Mouse (Mus musculus): ENCODE data around the gene Tstd2.

Gene Tstd2

DNA sequence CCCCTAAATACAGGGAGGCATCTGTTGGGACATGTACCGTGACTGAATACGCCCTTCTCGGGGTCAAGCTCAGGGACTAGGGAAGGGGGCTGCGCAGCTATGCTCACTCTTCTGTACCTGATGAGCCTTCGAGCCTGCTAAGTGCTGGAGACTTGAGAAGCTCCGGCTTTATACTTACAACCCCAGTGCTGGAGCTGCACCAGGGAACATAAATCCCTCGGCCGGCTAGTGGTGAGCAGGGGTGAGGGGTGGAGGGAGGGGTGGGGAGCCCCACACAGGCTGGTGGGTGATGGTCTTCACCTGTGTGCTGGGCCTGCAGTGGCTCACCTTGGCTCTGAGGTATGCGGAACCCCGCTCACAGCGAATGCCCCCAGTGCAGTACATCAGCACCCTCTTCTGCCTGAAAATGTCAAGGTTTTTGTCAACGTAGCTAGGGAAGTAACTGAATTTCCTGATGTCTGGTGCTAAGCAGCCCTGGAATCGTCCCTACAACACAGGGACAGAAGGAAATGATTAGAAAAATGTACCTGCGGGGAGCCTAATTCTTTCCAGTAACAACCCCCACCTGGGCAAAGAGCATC lies 18.9 kb downstream of the Tstd2 start:
- DNase-seq (ENCODE audit: low spot score): no peak

DNA sequence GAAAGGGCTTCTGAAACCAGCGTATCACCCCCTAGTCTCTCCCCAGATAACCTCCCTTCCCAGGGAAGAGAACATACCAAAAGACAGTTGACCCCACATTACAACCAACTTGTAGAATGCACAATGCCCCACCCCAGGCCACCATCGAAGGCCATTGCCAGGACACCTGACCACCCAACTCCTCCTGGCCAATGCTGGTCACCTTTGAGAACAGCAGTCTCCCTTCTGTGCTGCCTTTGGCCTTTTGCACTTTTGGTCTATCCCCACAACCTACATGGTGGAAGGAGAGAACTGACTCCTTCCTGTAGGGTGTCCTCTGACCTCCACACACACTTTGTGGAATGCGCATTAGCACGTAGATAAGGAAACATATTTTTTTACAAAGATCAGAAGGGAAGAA lies 21.0 kb downstream of the Tstd2 start:
- DNase-seq (ENCODE audit: low spot score): no peak

DNA sequence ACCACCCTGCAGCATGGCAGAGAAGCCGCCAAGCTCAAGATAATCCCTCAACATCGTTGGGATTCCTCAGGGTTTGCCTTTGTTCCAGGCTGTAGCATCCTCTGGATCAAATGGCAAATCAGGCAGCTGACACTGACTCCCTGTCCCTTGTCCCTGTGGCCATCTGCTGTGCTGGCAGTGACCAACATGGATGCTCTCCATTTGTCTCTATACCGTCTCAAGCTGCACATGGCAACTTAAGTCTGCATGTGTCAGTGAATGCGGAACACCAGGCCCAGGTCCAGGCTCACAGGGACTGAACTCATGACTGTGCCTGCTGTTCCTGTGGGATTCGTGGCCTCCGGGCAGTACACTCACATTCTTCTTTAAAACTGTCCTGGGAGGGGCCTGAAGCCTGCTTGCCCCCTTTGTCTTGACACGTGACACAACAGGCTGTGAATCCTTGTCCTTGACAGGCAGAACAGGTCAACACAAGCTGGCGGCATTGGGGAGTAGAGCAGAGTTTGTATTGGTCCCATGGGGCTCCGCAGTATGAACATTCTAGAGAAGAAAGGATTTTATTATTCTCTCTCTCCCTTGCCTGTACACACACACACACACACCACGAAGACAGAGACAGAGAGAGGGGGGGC lies 21.8 kb downstream of the Tstd2 start:
- no peak for DNase-seq (ENCODE audit: low spot score)

DNA sequence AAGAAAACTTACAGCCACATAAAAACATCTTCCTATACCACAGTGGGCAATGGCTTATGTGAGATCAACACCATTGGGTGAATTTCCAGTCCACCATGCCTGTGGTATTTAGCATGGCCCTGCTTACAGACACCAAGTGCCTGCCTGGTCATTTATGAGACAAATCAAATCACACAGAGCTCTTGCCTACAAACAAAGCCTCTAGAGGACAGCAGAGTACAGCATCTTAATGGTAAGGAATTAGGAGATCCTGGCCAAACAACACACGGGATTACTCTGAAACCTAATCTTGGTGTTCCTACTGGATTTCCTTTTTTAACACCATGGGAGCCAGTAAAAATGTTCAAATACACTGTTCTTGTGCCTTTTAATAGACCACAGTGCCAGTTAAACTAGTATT lies 23.2 kb downstream of the Tstd2 start:
- no peak for DNase-seq (ENCODE audit: low spot score)

DNA sequence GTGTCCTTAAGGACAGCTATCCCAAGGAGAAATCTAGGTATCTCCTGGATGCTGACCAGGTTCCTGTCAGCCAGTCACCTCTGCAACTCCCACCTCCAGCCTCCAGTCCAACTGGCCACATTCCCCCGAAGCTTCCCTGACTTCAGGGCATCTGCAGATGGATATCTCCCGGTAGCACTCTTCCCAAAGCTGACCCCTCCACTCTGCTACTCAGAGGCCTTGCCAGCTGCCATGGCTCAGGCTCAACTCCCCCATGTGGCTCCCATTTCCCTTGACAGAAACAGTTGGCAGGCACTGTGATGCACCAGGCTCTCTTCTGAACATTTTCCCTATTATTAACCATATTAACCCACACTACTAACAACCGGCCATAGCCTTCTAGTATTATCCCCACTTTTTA lies 27.1 kb downstream of the Tstd2 start:
- no peak for DNase-seq (ENCODE audit: low spot score)

DNA sequence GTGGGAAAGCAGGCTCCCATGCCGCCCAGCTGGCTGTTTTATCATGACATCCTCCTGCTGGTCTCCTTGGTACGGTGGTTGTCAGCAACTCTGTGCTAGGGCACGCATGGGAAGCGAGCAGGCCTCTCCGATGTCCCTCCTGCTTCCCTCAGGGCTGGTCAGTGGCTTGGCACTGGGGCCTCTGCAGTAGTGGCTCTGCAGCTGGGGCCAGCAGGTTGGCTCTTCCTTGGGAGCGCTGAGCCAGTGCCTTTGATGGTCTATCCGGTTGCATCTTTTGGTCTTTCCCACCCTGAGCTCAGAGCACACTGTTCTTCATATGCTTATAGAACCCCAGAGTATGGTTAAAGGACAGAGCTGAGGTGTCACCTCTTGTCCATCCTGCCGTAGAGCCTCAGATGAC lies 28.4 kb downstream of the Tstd2 start:
- no peak for DNase-seq (ENCODE audit: low spot score)

DNA sequence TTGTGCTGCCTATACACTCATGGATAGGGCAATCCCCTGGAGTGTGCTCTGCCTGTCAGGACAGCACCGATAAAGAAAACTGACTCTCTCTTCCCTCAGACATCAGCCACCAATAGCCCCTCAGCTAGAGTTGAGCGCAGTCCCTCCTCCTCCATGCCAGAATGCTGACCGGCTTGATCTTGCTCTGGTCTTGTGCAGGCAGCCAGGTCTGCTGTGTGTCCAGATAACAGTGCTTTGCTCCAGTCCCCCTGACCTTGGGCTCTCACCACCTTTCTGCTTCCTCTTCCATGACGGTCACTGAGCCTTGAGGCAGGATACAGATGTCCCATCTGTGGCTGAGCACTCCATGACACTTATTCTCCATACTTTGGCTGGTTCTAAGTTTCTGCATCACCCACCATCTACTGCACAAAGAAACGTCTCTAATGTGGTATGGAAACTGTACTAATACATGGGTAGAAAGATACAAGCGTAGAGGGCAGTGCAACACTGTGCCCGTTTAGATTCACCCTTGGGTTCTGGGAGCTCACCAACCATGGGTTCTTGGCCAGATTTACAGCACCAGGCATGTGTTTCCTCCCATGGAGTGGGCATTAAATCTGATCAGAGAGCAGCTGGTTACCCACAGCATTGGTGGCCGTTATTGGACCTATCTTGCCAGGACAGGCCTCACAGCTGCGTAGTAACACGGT lies 36.3 kb downstream of the Tstd2 start:
- DNase-seq (ENCODE audit: low spot score): no peak

DNA sequence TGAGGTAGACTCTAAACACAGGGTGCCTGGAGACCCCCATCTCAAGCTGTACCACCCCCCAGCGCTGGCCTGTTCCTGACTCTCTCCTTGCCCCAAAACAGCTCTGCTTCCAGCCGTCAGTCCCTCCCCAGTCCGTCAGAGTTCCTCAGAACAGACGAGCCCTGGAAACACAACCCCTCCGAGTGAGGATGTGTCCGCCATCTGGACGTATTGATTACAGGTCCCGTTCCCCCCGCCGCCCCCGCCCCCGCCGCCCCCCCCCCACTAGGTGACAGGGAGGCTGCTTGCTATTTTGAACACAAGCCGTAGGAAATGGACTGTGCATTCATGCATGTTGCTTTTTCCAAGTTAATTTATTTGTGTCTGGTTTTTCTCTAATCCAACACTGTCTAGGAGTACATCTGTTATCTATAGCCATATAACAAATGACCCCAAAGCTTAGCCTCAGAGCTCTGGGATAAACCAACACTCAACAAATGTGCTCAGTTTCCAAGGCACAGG lies 37.2 kb downstream of the Tstd2 start:
- no peak for DNase-seq (ENCODE audit: low spot score)

DNA sequence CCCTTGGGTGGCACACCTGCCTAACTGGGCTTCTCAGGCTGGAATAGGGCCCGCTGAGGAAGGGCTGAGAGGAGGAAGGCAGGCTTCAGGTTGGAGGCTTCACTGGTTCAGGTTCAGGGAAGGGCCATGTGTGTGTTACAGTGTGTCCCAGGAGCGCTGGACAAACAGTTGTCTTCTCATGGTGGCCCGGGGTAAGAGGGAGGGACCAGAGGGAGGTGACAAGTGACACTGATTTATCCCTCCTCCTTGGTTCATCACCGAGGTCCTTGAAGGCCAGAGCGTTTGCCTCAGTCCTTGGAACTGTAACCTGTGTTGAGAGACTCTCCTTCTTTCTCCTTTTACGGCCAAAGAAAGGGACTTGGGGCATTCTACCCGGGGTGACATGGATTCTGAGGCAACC lies 38.0 kb downstream of the Tstd2 start:
- DNase-seq (ENCODE audit: low spot score): no peak

DNA sequence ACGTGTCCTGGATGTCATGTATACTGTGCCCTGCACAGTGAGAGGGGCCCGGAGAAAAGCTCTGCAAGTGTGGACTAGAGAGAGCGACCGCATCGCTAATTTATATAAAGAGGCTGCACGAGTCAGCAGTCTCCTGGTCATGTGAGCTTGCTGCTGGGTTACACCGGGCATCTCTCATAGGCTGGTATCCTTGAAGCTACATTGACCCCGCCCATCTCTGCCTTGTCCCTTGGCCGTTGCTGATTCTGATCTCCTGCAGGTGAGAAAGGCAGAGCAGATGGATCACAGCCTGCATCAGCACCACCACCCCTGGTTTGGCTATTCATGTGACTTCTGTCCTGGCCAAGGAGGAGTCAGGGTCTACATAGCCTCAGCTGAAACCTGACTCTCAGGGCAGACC lies 39.4 kb downstream of the Tstd2 start:
- DNase-seq (ENCODE audit: low spot score): no peak

DNA sequence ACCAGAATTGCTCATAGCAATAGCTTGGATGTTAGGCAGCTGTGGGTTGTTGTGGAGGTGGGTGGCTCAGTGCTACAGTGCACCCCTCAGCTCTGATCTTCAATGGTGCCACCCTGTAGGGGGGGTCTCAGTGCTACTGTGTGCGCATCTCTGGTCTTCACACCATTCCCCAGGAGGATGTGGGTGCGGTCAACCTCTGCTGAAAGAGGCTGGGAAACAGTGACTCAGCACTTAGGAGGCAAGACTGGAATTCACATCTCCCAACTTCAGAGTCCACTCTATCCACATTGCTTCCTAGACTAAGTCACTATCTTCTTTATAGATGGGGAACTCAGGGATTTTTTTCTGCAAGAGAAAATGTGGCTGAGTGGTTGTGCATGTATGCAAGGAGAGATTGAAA lies 40.9 kb downstream of the Tstd2 start:
- no peak for DNase-seq (ENCODE audit: low spot score)

DNA sequence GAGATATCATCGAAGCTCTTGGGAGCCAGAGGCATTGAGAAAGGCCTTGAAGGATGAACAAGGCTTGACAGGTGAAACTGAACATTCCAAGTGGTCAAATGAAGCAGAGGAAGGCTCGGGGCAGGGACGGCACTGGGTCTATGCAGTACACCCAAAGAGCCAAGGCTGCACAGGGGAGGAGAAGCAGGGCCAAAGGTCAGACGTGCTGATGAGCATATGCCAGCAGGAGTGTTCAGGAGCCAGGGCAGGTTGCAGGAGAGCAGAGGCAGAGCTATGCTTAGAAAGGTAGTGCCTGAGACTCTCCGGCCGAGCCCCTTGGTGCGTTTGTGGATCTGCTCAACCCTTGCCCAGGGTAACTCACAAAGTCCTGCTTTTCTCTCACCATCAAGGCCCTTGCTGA lies 41.9 kb downstream of the Tstd2 start:
- DNase-seq (ENCODE audit: low spot score): no peak

DNA sequence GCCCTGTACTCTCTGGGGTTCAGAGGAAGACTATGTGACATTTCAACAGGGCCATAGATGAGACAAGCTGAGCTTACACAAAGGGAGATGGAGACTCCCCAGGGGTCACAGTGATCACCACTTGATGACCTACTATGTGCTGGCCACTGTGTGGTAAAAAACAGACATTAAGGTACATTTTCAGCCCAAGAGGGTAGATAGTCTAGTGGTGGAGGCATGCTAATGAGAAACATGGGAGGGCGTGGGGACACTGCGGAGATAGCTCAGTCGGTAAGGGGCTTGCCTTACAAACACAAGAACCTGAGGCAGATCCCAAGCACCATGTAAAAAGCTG lies 42.7 kb downstream of the Tstd2 start:
- no peak for DNase-seq (ENCODE audit: low spot score)

DNA sequence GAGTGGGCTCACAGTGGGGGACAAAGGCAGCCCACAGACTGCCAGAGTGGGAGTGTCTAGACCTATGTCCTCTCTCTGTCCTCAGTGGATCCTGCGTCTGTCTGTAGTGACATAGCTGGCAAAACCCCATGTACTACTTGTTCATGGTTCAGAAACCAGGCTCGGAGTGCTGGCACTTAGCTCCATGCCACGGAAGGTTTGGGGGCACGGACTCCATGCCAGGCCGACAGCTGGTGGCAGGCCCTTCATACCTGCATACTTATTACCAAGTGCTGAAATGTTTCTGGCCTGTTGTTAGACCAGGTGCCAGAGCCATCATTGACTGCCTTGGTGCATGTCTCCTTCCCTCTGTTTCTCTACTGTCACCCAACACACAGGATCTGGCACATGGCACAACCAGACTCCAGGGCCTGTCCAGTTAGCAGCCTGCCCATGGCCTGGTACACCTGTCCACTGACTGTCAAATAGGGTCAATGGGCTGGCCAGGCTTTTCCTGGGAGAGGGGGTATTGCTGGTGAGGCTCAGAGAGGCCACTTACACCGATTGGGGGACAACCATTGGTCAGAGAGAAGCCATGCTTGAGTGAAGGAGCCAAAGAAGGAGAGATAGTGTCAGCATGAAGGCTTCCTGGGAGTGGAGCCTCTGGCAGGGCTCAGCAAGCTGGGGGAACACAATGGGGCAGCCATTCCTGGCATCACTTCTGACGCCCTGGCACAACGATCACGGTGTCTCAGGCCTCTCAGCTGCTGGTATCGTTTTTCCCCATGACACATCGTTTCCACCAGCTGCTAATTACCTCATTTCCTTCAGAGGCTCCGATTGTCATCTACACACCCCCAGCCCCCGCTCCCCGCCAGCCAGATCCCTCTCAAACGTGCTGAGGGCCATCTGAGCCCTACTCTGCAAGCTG lies 43.3 kb downstream of the Tstd2 start:
- no peak for DNase-seq (ENCODE audit: low spot score)

DNA sequence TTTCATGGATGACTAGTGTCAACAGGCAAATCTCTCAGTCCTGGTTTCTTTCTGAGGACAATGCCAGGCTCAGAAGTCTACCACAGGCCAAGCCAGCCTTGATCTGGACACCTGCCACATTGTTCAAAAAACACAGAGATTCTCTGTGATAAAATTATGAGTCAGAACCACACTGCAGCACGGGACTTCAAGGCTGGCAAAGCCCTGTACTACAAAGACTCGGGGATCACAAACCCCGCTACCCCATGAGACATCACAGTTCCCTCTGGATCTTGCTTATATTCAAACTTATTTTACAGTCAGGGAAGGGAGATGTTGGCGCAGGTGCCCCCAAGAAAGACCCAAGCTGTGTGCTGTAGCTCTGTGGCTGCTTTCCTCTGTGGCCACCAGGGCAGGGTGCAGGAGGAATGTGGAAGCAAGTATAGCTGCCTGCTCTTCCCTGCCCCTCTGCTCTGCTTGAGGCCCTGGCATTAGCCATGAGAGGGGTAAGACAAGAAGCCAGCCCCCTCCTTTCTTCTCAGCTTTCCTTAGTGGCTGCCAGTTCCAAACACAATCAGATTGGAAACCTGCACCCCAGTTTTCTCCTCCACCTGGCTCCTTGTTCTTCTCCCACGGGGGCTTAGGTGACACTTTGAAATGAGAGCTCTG lies 45.9 kb downstream of the Tstd2 start:
- DNase-seq (ENCODE audit: low spot score): no peak

DNA sequence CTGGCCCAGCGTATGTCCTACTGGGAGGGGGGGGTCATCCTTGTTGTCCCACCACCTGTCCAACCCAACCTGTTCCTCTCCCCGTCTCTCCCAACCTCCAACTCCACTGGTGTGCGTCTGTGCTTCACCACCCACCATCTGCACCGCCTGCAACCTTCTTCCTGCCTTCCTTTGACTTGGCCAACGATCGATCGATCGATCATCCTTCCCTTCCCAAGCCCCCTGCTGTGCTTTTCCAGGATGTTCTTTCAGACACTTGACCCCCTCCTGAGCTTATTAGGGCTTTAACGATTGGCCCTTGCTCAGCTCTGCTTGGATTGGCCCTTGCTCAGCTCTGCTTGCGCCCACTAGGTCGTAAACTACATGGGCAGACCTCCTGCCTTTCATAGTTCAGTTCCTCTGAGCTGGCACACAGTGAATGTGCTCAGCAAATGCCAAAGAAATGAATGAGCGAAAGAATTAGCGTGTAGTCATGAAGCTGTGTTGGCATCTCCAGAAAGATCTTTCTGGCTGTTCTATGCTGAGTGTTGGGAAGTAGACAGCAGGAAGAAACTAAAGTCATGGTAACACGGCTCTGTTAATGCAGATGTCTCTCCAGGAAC lies 48.9 kb downstream of the Tstd2 start:
- DNase-seq (ENCODE audit: low spot score): no peak

DNA sequence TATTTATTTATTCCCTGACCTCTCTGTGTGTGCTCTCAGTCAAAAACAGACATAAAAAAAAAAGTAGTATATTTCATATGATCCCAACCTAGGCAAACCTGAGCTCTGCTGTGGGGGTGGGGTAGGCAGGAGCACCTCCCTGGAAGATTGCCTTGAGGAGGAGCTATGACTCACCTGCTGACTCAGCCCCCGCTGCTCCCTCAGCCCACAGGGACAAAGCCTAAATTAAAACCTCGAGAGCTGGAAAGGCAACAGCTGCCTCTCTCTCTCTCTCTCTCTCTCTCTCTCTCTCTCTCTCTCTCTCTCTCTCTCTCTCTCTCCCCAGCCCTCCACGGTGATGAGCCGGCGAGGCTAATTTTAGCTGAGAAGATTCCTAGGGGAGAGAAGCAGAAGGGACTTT lies 50.6 kb downstream of the Tstd2 start:
- DNase-seq (ENCODE audit: low spot score): no peak

DNA sequence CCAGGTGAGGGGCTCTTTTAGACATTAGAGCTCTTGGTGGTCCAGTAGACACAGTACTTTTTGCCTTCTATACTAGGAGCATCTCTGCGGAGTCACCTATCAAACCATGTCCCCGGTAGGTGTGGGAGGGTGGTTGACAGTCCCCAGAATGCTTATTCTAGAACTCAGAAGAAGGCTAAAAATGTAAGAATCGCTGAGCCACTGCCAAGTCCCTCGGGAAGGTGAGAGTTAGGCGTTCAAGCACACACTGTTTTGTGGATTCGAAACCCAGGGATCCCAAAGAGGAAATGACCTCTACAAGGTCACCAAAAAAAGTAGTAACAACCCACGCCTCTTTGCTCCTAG lies 51.1 kb downstream of the Tstd2 start:
- DNase-seq (ENCODE audit: low spot score): no peak

DNA sequence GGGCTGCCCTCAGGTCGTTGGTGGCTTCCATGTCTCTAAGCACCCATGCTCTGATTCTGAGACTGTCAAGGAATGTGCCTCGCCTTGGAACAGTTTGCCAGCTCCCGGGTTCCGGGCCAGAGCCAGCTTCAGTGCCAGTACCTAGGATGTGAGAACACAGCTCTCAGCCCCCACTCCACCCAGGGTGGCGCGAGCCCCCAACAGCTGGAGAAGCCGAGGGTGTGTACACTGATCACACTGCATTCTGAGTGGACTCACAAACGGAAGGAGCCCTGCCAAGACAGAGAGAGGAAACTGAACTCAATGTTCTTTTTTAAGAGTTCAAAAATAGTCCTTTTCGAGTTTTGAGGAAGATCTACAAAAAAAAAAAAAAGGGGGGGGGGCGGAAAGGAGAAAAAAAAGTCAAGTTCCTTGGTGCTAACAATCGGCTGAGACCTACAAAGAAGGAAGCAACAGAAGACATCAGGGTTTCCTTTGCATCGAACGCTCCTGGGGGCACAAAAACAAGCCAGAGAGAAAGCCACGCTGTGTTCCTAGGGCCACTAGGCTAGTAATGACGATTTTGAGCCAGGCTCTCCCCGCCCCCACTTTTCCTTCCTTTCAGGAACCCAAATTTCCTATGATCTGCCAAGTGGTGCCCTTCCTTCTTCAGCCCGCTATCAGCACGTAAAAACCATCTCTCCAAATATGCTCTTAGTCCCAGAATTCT lies 51.6 kb downstream of the Tstd2 start:
- no peak for DNase-seq (ENCODE audit: low spot score)

DNA sequence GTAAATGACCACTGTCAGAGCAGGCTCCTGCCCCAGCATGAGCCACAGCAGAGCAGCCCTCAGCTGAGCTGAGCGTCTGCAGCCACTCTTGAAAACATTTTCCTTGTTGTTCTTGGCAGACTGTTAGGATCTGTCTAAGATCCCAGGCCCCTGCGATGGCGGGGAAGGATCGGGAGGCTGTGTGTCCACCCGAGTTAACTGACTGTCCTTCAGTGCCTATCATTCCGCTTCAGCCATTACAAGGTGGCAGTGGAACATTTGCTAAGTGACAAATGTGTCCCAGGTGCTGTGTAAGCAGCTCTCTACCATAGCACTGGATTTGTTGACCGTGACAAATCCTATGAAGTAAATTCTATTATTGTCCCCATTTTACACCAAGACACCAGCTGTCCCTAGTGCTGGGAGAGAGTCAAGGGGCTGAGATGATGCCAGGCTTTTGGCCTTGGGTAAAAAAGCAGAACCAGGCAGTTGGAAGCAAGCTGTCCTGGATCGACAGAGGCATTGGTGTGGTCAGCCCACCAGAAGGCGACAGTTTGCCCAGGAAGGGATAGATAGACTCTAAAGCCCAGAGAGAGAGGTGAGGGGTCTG lies 53.2 kb downstream of the Tstd2 start:
- DNase-seq (ENCODE audit: low spot score): no peak
